Mouse (Mus musculus): Measurements from ENCODE around the gene Col24a1.

DNA sequence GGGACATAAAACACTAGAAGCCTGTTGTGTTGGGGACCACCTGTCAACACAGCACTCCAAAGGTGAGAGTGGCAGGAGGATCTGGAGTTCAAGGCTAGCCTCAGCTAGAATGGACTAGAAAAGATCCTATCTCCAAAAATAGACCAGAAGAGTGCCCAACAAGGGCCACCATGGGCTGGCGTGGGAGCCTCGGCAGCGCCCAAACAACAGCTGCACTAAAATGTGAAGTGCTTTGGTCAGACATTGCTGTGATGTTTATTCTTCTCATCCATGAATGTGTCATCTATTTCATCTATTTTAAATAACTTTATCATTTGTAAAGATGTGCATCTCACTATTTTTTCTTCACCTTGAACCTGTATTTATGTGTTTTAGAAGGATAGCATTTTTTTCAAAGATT, 122.1 kb downstream of the Col24a1 start:
- no peak for TF ChIP-seq CTCF (IDR thresholded peaks at IDR 0.05; ENCODE audit: extremely low read depth, insufficient read depth, insufficient read length, insufficient replicate concordance)
- TF ChIP-seq POLR2A (IDR thresholded peaks at IDR 0.05; ENCODE audit: low read depth, low read length): no peak

Measured in spleen, adult 2 months (tissue).